Mouse (Mus musculus) myocyte (in vitro differentiated cells): ENCODE measurements around the gene Rab36. TPM values are rescaled to one million over a fixed set of nuclear protein-coding genes. Genes with fewer than 3 reads are reported as not detected.
"Not testable (repeated sequence)": the region's sequence is repeated elsewhere in the genome, so short reads cannot be mapped to it uniquely, and the experiment has no call there.

Experiments used
- H3K27me3 ChIP-seq: one replicate; pipeline ENCODE4 v1.6.1; 2011; ENCODE audit not compliant: control insufficient read depth, insufficient read depth, insufficient read length
- H3K36me3 ChIP-seq: one replicate; pipeline ENCODE4 v1.6.1; 2011; ENCODE audit not compliant: control insufficient read depth, insufficient read depth
- H3K4me2 ChIP-seq: one replicate; pipeline ENCODE4 v1.6.1; 2011; ENCODE audit warnings: low read depth, control low read depth
- H3K4me3 ChIP-seq: one replicate; pipeline ENCODE4 v1.5.1; 2011; ENCODE audit warnings: mild to moderate bottlenecking, control low read depth, moderate library complexity
- H3K79me2 ChIP-seq: one replicate; pipeline ENCODE4 v1.6.1; 2011; ENCODE audit not compliant: control insufficient read depth, insufficient read depth
- H3ac ChIP-seq: one replicate; pipeline ENCODE4 v1.6.1; 2011; ENCODE audit not compliant: control insufficient read depth, insufficient read length
- CEBPB ChIP-seq: IDR thresholded peaks from 2 replicates; pipeline ENCODE4 v1.6.1; 2011; ENCODE audit warnings: mild to moderate bottlenecking, moderate library complexity; ENCODE audit not compliant: poor library complexity, insufficient read depth, severe bottlenecking
- E2F4 ChIP-seq: IDR thresholded peaks from one replicate; pipeline ENCODE4 v1.6.1; 2011; ENCODE audit warnings: mild to moderate bottlenecking, control low read depth, moderate library complexity; ENCODE audit not compliant: insufficient read depth
- MAX ChIP-seq: IDR thresholded peaks from one replicate; pipeline ENCODE4 v1.6.1; 2011; ENCODE audit warnings: low read depth, mild to moderate bottlenecking, control low read depth
- MYOD1 ChIP-seq, 3 experiments: IDR thresholded peaks; one replicate each; pipeline ENCODE4 v1.6.1; 2011; ENCODE audit warnings: control low read depth in 2 of 3, low read depth in 2 of 3, mild to moderate bottlenecking in 2 of 3, moderate library complexity in 1 of 3; ENCODE audit not compliant: insufficient read length in 2 of 3, control insufficient read depth in 1 of 3
- MYOG ChIP-seq, 3 experiments: IDR thresholded peaks; one replicate each; pipeline ENCODE4 v1.6.1; 2011; ENCODE audit warnings: control low read depth in 2 of 3, low read depth in 2 of 3, mild to moderate bottlenecking in 2 of 3; ENCODE audit not compliant: insufficient read length in 2 of 3, control insufficient read depth in 1 of 3, insufficient read depth in 1 of 3
- POLR2A ChIP-seq: IDR thresholded peaks from one replicate; pipeline ENCODE4 v1.6.1; 2011; ENCODE audit warnings: low read depth, mild to moderate bottlenecking, control low read depth, moderate library complexity; ENCODE audit not compliant: insufficient read length
- POLR2AphosphoS2 ChIP-seq: IDR thresholded peaks from one replicate; pipeline ENCODE4 v1.6.1; 2011; ENCODE audit warnings: low read depth, control low read depth; ENCODE audit not compliant: insufficient read length
- REST ChIP-seq: IDR thresholded peaks from one replicate; pipeline ENCODE4 v1.6.1; 2011; ENCODE audit warnings: mild to moderate bottlenecking, control low read depth, moderate library complexity; ENCODE audit not compliant: insufficient read depth, insufficient read length
- SRF ChIP-seq: IDR thresholded peaks from one replicate; pipeline ENCODE4 v1.6.1; 2011; ENCODE audit warnings: low read depth; ENCODE audit not compliant: control insufficient read depth, insufficient read length
- TCF12 ChIP-seq: IDR thresholded peaks from one replicate; pipeline ENCODE4 v1.6.1; 2011; ENCODE audit warnings: mild to moderate bottlenecking, control low read depth; ENCODE audit not compliant: poor library complexity, insufficient read depth, severe bottlenecking
- TCF3 ChIP-seq: IDR thresholded peaks from one replicate; pipeline ENCODE4 v1.6.1; 2011; ENCODE audit warnings: low read depth, control low read depth; ENCODE audit not compliant: insufficient read length
- USF1 ChIP-seq: IDR thresholded peaks from one replicate; pipeline ENCODE4 v1.6.1; 2011; ENCODE audit warnings: low read depth, mild to moderate bottlenecking, control low read depth, moderate library complexity
- polyA plus RNA-seq: library from polyadenylated mRNA; unstranded; fragments of >200 nt; fragmentation: generic; extraction: Trizol; gene quantifications from one replicate; pipeline ENCODE4 v1.2.1, GENCODE M21; 2012; ENCODE audit warnings: missing spikeins

Rab36 gene
- polyA plus RNA-seq, 1 experiment = 0.83 TPM

DNA sequence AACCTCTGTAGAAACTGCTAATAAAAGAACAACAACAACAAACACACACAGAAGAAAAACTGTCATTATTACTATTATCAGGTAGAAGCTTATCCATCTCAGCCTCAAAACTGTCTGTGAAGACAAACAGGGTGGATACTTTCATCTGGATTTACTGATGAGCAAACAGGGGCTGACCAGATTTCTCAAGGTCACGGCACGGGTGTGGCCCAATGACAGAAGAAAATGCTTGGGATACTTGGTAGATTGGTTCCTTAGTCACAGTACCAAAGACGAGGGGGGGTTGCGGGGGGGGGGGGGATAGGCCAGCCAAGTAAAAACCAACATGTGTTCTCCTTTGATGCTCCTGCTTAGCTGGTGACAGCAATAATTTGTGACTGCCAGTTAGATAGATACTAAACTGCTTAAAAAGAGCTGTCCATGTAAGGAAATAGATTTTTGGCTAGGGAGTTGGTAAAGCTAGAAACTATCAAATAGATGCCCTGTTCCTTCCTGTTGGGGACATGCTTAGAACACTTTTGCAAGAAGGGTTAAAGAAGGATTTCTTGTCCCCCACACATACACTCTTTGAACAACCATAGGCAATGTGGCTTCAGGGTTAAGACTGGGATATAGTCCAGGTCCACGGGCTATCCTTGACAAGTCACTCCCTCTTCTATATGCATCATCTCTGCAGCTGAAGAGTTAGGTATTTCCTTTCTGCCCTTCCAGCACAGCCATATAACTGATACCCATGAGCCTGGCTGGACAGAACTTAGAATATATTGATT, 5.3 kb upstream of the Rab36 start:
- TF ChIP-seq POLR2A = no peak
- TF ChIP-seq MYOG (IDR thresholded peaks at IDR 0.05; ENCODE audit: control insufficient read depth in 1 of 3, insufficient read depth in 1 of 3, insufficient read length in 2 of 3, low read depth in 2 of 3) = no peak
- TF ChIP-seq SRF = no peak
- no peak for TF ChIP-seq TCF12
- no peak for TF ChIP-seq E2F4
- no peak for TF ChIP-seq TCF3
- TF ChIP-seq REST = no peak
- TF ChIP-seq CEBPB = no peak
- TF ChIP-seq MYOD1 (IDR thresholded peaks at IDR 0.05; ENCODE audit: control insufficient read depth in 1 of 3, insufficient read length in 2 of 3, low read depth in 2 of 3) = no peak
- TF ChIP-seq MAX = no peak
- no peak for TF ChIP-seq USF1
- no peak for TF ChIP-seq POLR2AphosphoS2

DNA sequence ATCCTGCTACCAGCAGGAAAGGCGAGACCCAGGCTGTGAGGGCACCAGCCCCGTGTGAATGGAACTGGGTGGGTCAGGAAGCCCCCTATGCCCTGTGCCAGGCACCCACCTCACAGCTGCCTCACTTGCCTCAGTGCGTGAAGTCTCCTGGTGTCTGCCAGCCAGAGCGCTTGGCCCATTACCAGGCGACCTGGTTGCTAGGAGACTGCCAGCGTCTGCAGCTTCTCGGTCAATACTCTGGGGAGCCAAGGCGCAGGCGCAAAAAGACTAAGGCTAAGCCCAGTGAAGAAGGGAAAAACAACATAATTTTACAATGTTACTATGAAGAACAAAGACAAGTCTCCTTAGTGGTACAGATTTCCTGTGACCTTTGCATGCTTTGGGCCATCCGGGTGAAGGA, 4.5 kb upstream of the Rab36 start, which contains the start of gene Rsph14:
Gene Rsph14, minus strand, starts transcription at position 192 of the 400 bp plus-strand sequence.
- Histone ChIP-seq H3K27me3 (no peaks in the 10 kb centered on the region), H3K4me2 (no peak within 1 kb of the TSS)
- no peak for TF ChIP-seq TCF12

More for the DNA sequence above, 5.3 kb upstream of the Rab36 start:
- Histone ChIP-seq H3K4me3 (no peak overlapping the region), H3ac (no peak overlapping the region), H3K36me3 (no peaks in the 10 kb centered on the region), H3K27me3 (no peaks in the 10 kb centered on the region), H3K4me2 (no peak overlapping the region), H3K79me2 (no peaks in the 10 kb centered on the region)

DNA sequence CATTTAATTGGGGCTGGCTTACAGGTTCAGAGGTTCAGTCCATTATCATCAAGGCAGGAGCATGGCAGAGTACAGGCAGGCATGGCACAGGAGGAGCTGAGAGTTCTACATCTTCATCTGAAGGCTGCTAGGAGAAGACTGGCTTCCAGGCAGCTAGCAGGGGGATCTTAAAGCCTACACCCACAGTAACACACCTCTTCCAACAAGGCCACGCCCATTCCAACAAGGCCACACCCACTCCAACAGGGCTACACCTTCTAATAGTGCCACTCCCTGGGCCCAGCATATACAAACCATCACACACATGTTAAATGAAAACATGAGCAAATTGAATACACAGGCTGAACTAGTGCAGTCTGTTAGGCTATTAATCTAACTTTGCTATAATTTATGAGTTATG, 5.2 kb downstream of the Rab36 start:
- H3K27me3 ChIP-seq, H3K4me3 ChIP-seq, H3ac ChIP-seq, H3K79me2 ChIP-seq, H3K36me3 ChIP-seq, H3K4me2 ChIP-seq: not testable (repeated sequence)

More for the DNA sequence above, 4.5 kb upstream of the Rab36 start, which contains the start of gene Rsph14:
- Histone ChIP-seq H3K79me2 (no peaks in the 10 kb centered on the region), H3ac (no peak within 1 kb of the TSS), H3K36me3 (no peaks in the 10 kb centered on the region), H3K4me3 (no peak within 1 kb of the TSS)

DNA sequence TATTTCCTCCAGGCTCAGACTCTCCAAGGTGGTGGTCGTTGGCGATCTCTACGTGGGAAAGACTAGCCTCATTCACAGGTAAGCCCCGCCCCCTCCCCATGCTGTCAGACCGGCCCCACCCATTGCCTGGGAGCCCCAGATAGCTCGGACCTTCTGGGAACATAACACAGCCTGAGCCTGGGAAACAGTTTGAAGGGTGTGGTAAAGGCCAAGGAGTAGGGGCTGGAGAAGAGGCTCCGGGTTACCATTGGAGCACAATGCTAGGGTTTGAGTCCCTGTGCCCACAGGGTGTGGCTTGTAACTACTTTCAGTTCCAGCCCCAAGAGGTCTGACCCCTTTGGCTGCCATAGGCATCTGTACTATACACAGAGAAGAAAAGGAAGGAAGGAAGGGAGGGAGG, 7.6 kb downstream of the Rab36 start:
- no peak overlapping the region for H3K4me2 ChIP-seq

DNA sequence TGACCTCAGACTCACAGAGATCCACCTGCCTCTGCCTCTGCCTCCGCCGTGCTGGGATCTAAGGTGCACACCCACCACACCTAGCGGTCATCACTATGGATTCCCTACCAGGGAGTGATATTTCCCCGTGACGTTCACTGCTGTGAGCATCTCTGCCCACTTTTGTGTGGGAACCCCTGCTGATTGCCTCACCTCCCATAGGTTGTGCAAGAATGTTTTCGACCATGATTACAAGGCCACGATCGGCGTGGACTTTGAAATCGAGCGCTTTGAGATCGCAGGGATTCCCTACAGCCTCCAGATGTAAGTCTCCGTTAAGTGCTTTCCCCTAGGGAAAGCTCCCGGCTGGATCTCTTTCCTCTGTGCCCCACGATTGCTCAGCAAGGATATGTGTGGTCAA, 9.0 kb downstream of the Rab36 start:
- H3K36me3 ChIP-seq = no peaks in the 10 kb centered on the region

More for the DNA sequence above, 7.6 kb downstream of the Rab36 start:
- H3K36me3 ChIP-seq = no peaks in the 10 kb centered on the region
- no peaks in the 10 kb centered on the region for H3K27me3 ChIP-seq
- TF ChIP-seq MYOG (IDR thresholded peaks at IDR 0.05; ENCODE audit: control insufficient read depth in 1 of 3, insufficient read depth in 1 of 3, insufficient read length in 2 of 3, low read depth in 2 of 3) = no peak
- no peak for TF ChIP-seq POLR2A
- no peak for TF ChIP-seq E2F4
- TF ChIP-seq SRF = no peak
- no peak for TF ChIP-seq MYOD1 (IDR thresholded peaks at IDR 0.05; ENCODE audit: control insufficient read depth in 1 of 3, insufficient read length in 2 of 3, low read depth in 2 of 3)
- TF ChIP-seq TCF12 = no peak
- TF ChIP-seq MAX = no peak
- no peak for TF ChIP-seq POLR2AphosphoS2
- no peak for TF ChIP-seq REST
- H3K4me3 ChIP-seq = no peak overlapping the region
- H3ac ChIP-seq = no peak overlapping the region
- H3K79me2 ChIP-seq = no peaks in the 10 kb centered on the region

More for the DNA sequence above, 9.0 kb downstream of the Rab36 start:
- TF ChIP-seq E2F4 = no peak
- TF ChIP-seq REST = no peak
- TF ChIP-seq TCF3 = no peak
- no peak for TF ChIP-seq MAX
- no peak for TF ChIP-seq MYOG (IDR thresholded peaks at IDR 0.05; ENCODE audit: control insufficient read depth in 1 of 3, insufficient read depth in 1 of 3, insufficient read length in 2 of 3, low read depth in 2 of 3)
- no peak for TF ChIP-seq POLR2AphosphoS2
- TF ChIP-seq CEBPB = no peak
- TF ChIP-seq SRF = no peak
- TF ChIP-seq USF1 = no peak
- TF ChIP-seq POLR2A = no peak
- no peak for TF ChIP-seq TCF12
- no peak for TF ChIP-seq MYOD1 (IDR thresholded peaks at IDR 0.05; ENCODE audit: control insufficient read depth in 1 of 3, insufficient read length in 2 of 3, low read depth in 2 of 3)
- Histone ChIP-seq H3K4me3 (no peak overlapping the region), H3K4me2 (no peak overlapping the region), H3K27me3 (no peaks in the 10 kb centered on the region), H3K79me2 (no peaks in the 10 kb centered on the region), H3ac (no peak overlapping the region)
